Mouse (Mus musculus): ENCODE results near the gene Prss38.

DNA sequence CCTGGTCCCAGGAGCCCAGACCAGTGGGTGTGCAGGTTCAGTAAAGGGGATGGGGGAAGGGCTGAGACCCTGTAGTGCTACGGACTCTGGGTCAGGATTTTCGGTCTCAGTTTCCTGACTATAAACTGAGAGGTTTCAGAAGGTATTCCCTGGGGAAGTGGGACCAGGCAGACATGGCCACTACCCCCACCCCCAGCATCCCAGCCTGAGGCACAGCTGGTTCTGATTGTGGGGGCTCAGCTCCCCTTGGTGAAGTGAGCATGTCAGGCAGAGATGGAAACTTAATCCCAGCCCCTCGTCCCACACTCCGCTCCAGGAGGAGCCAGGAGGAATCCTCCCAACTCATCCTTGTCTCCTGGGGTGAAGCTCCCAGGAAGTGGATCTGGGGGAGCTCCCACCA is 12.0 kb upstream of the Prss38 start:
- TF ChIP-seq POLR2A (IDR thresholded peaks at IDR 0.05; ENCODE audit: extremely low read depth, insufficient read depth, low read length) (no peak), CTCF (IDR thresholded peaks at IDR 0.05; ENCODE audit: low read depth, low read length) (no peak)

Data from liver, adult 2 months (tissue).